Mouse (Mus musculus): ENCODE measurements around the gene Fgf14. TPM values are rescaled to one million over a fixed set of nuclear protein-coding genes. Genes with fewer than 3 reads are reported as not detected.
A peak's percentile ranks its signal among the peaks of the same experiment; 100 is the strongest.
"Not testable (repeated sequence)": the region's sequence is repeated elsewhere in the genome, so short reads cannot be mapped to it uniquely, and the experiment has no call there.

Fgf14 gene
- polyA plus RNA-seq, 1 experiment from 2014 or later: 31.9 TPM

DNA sequence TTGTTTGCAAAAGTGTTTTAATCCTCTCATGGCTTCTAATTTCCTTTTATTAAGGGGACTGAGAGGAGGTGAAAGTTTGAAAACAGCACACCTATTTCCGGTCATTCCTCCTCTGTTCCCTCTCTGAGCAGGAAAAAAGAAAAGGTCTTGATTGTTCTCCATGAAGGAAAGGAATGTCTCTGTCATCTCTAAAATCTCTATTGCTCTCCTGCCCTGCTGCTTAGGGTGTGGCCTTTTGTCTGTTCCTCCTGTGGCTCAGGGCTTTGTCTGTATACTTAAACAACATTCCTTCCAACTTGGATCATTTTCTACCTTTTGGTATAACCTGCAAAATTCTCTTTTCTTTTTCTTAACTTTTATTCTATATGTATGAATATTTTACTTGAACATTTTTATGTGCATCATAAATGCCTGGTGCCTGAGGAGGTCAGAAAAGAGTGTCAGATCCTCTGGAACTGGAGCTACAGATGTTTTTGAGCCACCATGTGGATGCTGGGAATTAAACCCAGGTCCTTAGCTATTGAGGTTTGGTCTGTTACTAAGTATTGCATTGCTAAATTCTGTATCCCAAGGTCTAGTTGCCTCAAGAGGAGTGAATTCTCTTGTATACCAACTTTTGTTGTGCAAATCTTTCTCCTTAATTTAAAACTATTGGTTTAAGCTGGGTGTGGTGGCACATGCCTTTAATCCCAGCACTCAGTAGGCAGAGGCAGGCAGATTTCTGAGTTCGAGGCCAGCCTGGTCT, 230.7 kb downstream of the Fgf14 start:
- WGBS: 84% methylated on average over 2 of the region's 2 CpGs
- no peaks in the 10 kb centered on the region for H3K36me3 ChIP-seq
- ATAC-seq (ENCODE audit: low FRiP score, low read depth): no peak

DNA sequence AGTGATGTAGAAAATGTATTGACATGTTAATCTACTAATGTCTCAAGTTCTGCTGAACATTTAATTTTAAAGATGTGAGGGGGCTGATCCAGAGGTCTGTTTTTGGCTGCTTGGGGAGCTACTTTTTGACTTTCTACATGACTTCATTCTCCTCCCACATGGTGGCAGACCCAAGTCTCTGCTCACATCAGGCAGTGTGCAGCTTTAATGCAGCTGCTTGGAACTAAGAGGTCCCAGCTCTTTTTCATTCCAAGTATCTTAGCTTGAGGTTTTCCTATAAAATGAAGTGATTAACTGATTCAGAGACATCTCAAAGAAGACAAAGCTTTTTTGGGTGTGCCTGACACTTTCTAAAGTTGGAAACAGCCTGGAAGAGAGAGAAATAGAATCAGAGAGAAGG, 232.1 kb downstream of the Fgf14 start:
- Histone ChIP-seq H3K4me3 (no peak overlapping the region), H3K9ac (no peak overlapping the region), H3K27ac (replicated peaks) (no peak overlapping the region), H3K4me1 (replicated peaks) (no peaks in the 10 kb centered on the region), H3K27me3 (no peaks in the 10 kb centered on the region), H3K36me3 (no peaks in the 10 kb centered on the region), H3K4me2 (no peak overlapping the region), H3K9me3 (no peaks in the 10 kb centered on the region)
- ATAC-seq (ENCODE audit: low FRiP score, low read depth): no peak

More for the DNA sequence above, 230.7 kb downstream of the Fgf14 start:
- no peaks in the 10 kb centered on the region for H3K27me3 ChIP-seq
- H3K9me3 ChIP-seq: no peaks in the 10 kb centered on the region
- H3K9ac ChIP-seq: no peak overlapping the region
- no peak overlapping the region for H3K4me3 ChIP-seq
- H3K27ac ChIP-seq (replicated peaks): no peak overlapping the region
- H3K4me1 ChIP-seq (replicated peaks): no peaks in the 10 kb centered on the region
- H3K4me2 ChIP-seq: no peak overlapping the region

DNA sequence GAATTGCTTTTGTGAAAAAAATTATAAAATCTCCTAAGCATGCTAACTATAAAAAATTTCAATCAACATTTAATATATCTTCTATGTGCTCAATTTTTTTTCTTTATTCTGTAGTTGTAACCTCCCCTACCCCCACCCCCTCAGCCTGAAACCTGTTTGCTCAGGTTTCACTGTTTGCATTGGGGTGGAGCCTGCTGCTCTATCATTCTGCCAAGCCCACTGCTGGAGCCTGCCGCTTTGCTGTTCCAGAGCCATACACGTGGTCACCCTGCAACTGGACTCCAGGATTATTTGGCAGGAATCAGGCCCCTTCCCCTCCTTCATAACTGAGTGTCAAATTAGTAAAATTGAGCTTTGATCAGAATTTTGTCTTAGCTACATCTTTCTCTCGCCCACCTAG, 237.6 kb downstream of the Fgf14 start:
- H3K27me3 ChIP-seq; H3K27ac ChIP-seq (replicated peaks); H3K4me3 ChIP-seq; H3K36me3 ChIP-seq; H3K4me2 ChIP-seq; H3K9ac ChIP-seq; H3K4me1 ChIP-seq (replicated peaks); ATAC-seq (ENCODE audit: low FRiP score, low read depth); H3K9me3 ChIP-seq: not testable (repeated sequence)
- WGBS: 49% methylated on average over 3 of the region's 3 CpGs

DNA sequence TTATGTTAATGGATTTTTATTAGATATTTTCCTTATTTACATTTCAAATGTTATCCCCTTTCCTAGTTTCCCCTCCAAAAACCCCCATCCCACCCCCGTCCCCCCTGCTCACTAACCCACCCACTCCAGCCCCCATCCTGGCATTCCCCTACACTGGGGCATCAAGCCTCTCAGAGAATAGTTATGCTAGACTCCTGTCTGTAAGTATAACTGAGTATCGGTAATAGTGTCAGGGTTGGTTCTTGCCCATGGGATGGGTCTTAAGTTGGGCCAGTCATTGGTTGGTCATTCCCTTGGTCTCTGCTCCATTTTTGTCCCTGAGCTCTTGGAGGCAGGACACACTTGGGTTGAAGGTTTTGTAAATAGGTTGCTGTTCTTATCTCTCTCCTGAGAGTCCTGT, 265.0 kb downstream of the Fgf14 start:
- Histone ChIP-seq H3K27me3 (no peaks in the 10 kb centered on the region), H3K4me3 (no peak overlapping the region), H3K27ac (replicated peaks) (no peak overlapping the region), H3K4me1 (replicated peaks) (no peaks in the 10 kb centered on the region), H3K9ac (no peak overlapping the region), H3K9me3 (no peaks in the 10 kb centered on the region), H3K4me2 (no peak overlapping the region), H3K36me3 (no peaks in the 10 kb centered on the region)
- ATAC-seq (ENCODE audit: low FRiP score, low read depth): no peak
- WGBS: 83% methylated on average over 2 of the region's 2 CpGs

DNA sequence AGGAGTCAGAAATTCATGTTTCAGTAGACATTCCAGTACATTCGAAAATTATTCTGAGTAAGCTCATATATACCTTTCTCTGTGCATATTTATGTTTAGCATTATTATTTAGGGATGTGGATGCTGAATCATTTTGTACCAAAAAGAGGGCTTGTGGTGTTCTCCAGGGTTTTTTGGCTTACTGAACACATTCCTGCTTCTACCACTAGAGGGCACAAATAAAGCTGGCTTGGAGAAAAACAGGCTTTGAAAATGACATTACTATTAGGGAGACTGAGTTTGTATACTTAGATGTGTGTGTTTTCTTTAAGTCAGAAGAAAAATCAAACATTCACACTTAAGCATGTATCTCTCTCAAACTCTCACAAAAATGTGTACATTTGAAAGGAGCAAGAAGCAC, 266.0 kb downstream of the Fgf14 start:
- no peak for ATAC-seq (ENCODE audit: low FRiP score, low read depth)
- Histone ChIP-seq H3K4me2 (no peak overlapping the region), H3K27me3 (no peaks in the 10 kb centered on the region), H3K9me3 (no peaks in the 10 kb centered on the region), H3K4me1 (replicated peaks) (no peaks in the 10 kb centered on the region), H3K27ac (replicated peaks) (no peak overlapping the region), H3K4me3 (no peak overlapping the region), H3K36me3 (no peaks in the 10 kb centered on the region), H3K9ac (no peak overlapping the region)
- WGBS: 6% methylated on average over 1 of the region's 1 CpGs

DNA sequence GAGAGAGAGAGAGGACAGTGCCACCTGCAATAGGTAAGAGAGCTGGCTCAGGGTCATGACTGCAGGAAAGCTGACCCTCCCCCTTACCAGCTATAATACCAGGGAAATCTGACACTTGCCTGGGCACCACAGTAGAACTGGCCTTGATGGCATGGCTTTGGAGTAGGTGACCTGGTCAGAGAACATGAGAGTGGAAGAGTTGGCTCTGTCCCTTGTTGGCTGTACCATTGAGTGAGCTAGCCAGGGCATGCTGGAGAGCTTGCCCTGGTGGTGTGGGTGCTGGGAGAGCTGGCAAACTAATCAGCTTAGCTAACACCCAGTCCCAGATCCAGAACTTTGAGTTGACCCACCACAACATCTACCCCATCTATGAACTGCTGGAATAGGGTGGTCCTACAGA, 348.5 kb downstream of the Fgf14 start:
- no peak overlapping the region for H3K4me3 ChIP-seq
- no peaks in the 10 kb centered on the region for H3K27me3 ChIP-seq
- no peak overlapping the region for H3K27ac ChIP-seq (replicated peaks)
- H3K4me2 ChIP-seq: no peak overlapping the region
- no peak for ATAC-seq (ENCODE audit: low FRiP score, low read depth)
- no peaks in the 10 kb centered on the region for H3K4me1 ChIP-seq (replicated peaks)
- no peak overlapping the region for H3K9ac ChIP-seq
- no peaks in the 10 kb centered on the region for H3K9me3 ChIP-seq
- H3K36me3 ChIP-seq: no peaks in the 10 kb centered on the region

DNA sequence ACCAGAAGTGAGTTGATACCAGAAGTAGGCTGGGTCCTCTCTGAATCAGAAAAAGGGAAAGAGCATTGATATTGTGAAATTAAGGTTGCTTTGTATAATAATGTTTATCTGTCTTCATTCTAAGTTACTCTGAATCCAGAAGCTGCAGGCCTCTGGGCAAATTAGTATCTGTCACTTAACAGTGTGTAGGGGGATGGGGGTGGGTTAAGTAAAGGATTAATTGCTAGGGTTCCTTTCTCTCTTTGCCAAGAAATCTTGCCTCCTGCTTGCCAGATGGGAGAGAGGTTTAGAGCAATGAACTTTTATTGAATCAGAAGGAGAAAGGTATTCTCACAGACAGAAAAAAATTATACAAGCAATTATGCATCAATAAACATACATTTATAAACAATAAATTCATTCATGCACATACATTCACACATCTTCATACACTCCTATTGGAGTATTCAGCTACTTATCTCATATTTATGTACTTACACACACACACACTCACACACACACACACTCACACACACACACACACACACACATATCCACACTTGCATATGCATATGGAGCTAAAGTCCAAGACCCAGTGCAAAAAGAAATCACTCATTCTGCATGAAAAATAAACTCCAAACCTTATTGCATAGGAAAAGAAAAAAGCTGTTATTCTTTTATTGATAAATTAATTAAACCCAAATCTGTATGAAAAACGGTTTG, 357.8 kb downstream of the Fgf14 start:
- Histone ChIP-seq H3K36me3 (no peaks in the 10 kb centered on the region), H3K9ac (no peak overlapping the region), H3K27ac (replicated peaks) (no peak overlapping the region), H3K9me3 (no peaks in the 10 kb centered on the region), H3K4me1 (replicated peaks) (no peaks in the 10 kb centered on the region), H3K4me3 (no peak overlapping the region), H3K27me3 (no peaks in the 10 kb centered on the region), H3K4me2 (no peak overlapping the region)
- 76% methylated on average over 1 of the region's 1 CpGs for WGBS
- peak; percentile 72; the same call in 1 of the 2 replicates for ATAC-seq (ENCODE audit: low FRiP score, low read depth)

DNA sequence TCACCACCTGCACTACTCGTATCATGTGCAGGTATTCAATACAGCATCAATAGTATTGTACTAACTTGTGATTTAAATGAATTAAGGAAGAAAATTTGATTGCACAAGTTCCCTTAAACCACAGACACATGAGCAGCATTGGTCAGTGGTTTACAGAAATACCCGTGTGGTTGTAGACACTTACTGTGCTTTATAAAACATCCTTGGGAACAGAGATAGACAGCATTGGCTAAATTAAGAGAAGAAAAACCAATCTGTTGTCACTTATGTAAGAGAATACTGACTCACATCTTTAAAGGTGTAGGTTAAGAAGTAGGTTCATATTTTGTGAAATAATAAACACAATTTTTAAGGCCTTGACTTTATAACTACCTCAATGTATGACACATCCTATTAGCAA, 361.4 kb downstream of the Fgf14 start:
- Histone ChIP-seq H3K9me3 (no peaks in the 10 kb centered on the region), H3K27me3 (no peaks in the 10 kb centered on the region), H3K27ac (replicated peaks) (no peak overlapping the region), H3K4me3 (no peak overlapping the region), H3K4me1 (replicated peaks) (no peaks in the 10 kb centered on the region), H3K36me3 (no peaks in the 10 kb centered on the region), H3K9ac (no peak overlapping the region), H3K4me2 (no peak overlapping the region)
- no peak for ATAC-seq (ENCODE audit: low FRiP score, low read depth)
- 91% methylated on average over 2 of the region's 2 CpGs for WGBS

DNA sequence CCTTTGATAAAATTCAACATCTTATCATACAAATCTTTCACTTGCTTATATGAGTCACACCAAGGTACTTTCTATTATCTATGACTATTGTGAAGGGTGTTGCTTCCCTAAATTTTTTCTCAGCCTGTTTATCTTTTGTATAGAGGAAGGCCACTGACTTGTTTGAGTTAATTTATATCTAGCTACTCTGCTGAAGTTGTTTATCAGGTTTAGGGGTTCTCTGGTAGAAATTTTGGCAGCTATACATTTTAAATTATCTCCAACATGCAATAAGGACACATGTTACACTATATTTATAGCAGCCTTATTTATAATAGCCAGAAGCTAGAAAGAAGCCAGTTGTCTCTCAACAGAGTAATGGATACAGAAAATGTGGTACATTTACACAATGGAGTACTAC, 389.9 kb downstream of the Fgf14 start:
- H3K27ac ChIP-seq (replicated peaks): no peak overlapping the region
- H3K4me3 ChIP-seq: no peak overlapping the region
- H3K4me2 ChIP-seq: no peak overlapping the region
- no peak overlapping the region for H3K9ac ChIP-seq
- no peak for ATAC-seq (ENCODE audit: low FRiP score, low read depth)
- H3K9me3 ChIP-seq: no peaks in the 10 kb centered on the region
- no peaks in the 10 kb centered on the region for H3K27me3 ChIP-seq
- H3K4me1 ChIP-seq (replicated peaks): no peaks in the 10 kb centered on the region
- H3K36me3 ChIP-seq: no peaks in the 10 kb centered on the region

DNA sequence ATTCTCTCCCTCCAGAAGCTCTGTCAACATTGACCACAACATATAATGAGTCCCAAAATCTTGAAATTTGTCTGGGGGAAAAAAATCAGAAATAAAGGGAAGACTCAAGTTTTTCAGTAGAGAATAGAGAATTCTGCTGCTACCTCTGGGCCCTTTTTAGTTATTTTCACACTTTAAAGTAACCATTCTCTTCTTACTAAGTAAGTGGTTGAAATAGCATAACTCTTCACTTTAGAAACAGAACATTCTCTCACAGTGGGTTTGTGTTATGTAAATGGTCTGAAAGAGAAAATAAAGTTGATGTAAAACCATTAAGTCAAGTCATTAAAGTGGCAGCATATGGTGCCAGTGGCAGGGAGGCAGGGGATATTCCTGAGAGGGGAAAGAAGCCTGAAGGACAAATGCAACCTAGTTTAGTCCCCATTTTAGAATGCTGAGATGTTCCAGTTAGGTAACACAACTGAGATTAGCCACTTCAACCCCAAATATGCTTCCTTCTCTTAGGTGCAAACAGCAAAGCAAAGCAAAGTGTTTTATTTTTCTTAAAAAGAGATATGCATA, 398.5 kb downstream of the Fgf14 start:
- ATAC-seq (ENCODE audit: low FRiP score, low read depth): no peak
- Histone ChIP-seq H3K36me3 (no peaks in the 10 kb centered on the region), H3K4me2 (no peak overlapping the region), H3K27ac (replicated peaks) (no peak overlapping the region), H3K4me3 (no peak overlapping the region), H3K4me1 (replicated peaks) (no peaks in the 10 kb centered on the region), H3K9ac (no peak overlapping the region), H3K27me3 (no peaks in the 10 kb centered on the region), H3K9me3 (no peaks in the 10 kb centered on the region)

DNA sequence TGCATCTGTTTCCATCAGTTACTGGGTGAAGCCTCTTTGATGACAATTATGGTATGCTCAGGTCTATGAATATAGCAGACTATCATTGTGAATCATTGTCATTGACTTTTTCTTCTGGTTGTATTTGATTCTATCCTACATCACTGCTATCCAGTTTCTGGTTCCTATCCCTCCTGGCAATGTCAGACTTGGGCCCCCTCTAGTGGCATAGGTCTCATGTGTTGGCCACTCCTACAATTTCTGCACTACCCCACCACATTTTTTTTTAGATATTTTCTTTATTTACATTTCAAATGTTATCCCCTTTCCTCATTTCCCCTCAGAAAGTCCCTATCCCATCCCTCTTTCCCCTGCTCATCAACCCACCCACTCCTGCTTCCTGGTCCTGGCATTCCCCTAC, 409.9 kb downstream of the Fgf14 start:
- no peaks in the 10 kb centered on the region for H3K27me3 ChIP-seq
- H3K4me2 ChIP-seq: no peak overlapping the region
- no peak overlapping the region for H3K9ac ChIP-seq
- ATAC-seq (ENCODE audit: low FRiP score, low read depth): no peak
- H3K4me1 ChIP-seq (replicated peaks): no peaks in the 10 kb centered on the region
- H3K9me3 ChIP-seq: no peaks in the 10 kb centered on the region
- no peak overlapping the region for H3K27ac ChIP-seq (replicated peaks)
- H3K36me3 ChIP-seq: no peaks in the 10 kb centered on the region
- no peak overlapping the region for H3K4me3 ChIP-seq

DNA sequence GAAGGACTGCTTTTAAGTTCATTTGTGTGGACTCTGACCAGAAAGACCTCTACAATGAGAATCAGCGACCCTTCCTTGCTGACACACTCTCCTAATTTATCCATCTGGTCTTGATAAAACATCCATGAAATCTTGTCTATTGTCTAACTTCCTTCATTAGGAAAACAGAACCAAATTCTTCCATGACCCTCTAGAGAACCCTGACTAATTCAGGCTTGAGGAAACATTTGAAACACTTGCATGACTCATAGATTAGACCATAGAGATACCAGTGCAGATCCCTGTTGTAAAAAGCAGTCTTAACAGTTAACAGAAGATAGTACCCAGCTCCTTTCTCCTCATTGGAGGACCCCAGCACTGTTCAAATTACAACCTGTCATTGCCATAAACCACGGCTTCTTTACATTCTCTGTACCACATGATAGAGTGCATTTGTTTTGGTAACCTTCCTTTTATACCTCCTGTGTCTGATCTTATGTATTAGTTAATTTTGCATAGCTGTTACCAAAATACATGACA, 412.3 kb downstream of the Fgf14 start:
- Histone ChIP-seq H3K27ac (replicated peaks) (no peak overlapping the region), H3K27me3 (no peaks in the 10 kb centered on the region), H3K9ac (no peak overlapping the region), H3K4me2 (no peak overlapping the region), H3K36me3 (no peaks in the 10 kb centered on the region), H3K9me3 (no peaks in the 10 kb centered on the region), H3K4me3 (no peak overlapping the region), H3K4me1 (replicated peaks) (no peaks in the 10 kb centered on the region)
- no peak for ATAC-seq (ENCODE audit: low FRiP score, low read depth)
- WGBS: 39% methylated on average over 2 of the region's 2 CpGs
